Mouse (Mus musculus) heart, adult 2 months (tissue): ENCODE measurements around the gene Plxnc1. TPM values are rescaled to one million over a fixed set of nuclear protein-coding genes. Genes with fewer than 3 reads are reported as not detected.

Source experiments
- DNase-seq, 2 experiments: peaks; one replicate each; pipeline ENCODE4 v3.0.0; 2021
- H3K27ac ChIP-seq: fragments of 200-600 bp; 2 replicates; pipeline ENCODE4 v1.8.1; 2022
- H3K27me3 ChIP-seq: fragments of 200-500 bp; 2 replicates; pipeline ENCODE4 v1.6.1; 2012; ENCODE audit warnings: mild to moderate bottlenecking, low read length, inconsistent platforms, mixed read lengths; ENCODE audit not compliant: control insufficient read depth, insufficient read depth
- H3K36me3 ChIP-seq: fragments of 200-500 bp; 2 replicates; pipeline ENCODE4 v1.6.1; 2012; ENCODE audit warnings: low read length, inconsistent platforms; ENCODE audit not compliant: control insufficient read depth, insufficient read depth
- H3K4me1 ChIP-seq: fragments of 200-500 bp; 2 replicates; pipeline ENCODE4 v1.6.1; 2011; ENCODE audit warnings: low read length; ENCODE audit not compliant: control insufficient read depth, insufficient read depth
- H3K4me3 ChIP-seq: fragments of 200-600 bp; 2 replicates; pipeline ENCODE4 v1.8.1; 2022
- H3K79me2 ChIP-seq: fragments of 200-500 bp; replicated peaks from 2 replicates; pipeline ENCODE4 v1.6.1; 2012; ENCODE audit warnings: mild to moderate bottlenecking, inconsistent platforms, low read length, moderate library complexity, mixed read lengths; ENCODE audit not compliant: control insufficient read depth, insufficient read depth
- H3K9ac ChIP-seq: fragments of 200-500 bp; 2 replicates; pipeline ENCODE4 v1.6.1; 2012; ENCODE audit warnings: low read depth, mild to moderate bottlenecking, control low read depth, inconsistent platforms, low read length, mixed read lengths
- CTCF ChIP-seq: fragments of 200-600 bp; IDR thresholded peaks from 2 replicates; pipeline ENCODE4 v1.8.1; 2022; ENCODE audit warnings: antibody characterized with exemption, mild to moderate bottlenecking, moderate library complexity
- EP300 ChIP-seq: fragments of 200-500 bp; IDR thresholded peaks from 2 replicates; pipeline ENCODE4 v1.6.1; 2011; ENCODE audit warnings: low read depth, low read length, control low read depth; ENCODE audit not compliant: insufficient read depth
- POLR2A ChIP-seq: fragments of 200-500 bp; IDR thresholded peaks from 2 replicates; pipeline ENCODE4 v1.6.1; 2011; ENCODE audit warnings: mild to moderate bottlenecking, low read depth, low read length, control low read depth; ENCODE audit not compliant: insufficient read depth
- WGBS: fragments of 180-500 bp; shearing (Covaris S2); methylation state at CpG from one replicate; pipeline ENCODE4 v1.1.7; 2018; 5-methylcytosine and 5-hydroxymethylcytosine counted together
- intact Hi-C: fragments of 180-260 bp; cut with DNase I; formaldehyde crosslinking; loops from one replicate; pipeline ENCODE4 v1.15.1; 2025
- polyA plus RNA-seq: library from polyadenylated mRNA; depleted of rRNA; stranded (reverse); fragments of >200 nt; gene quantifications from 2 replicates; pipeline ENCODE4 v1.2.3, GENCODE M21; 2012
- total RNA-seq, 2 experiments: library from RNA; stranded (reverse); gene quantifications; 2 replicates each; pipeline ENCODE4 v1.2.3; 2021

Gene Plxnc1
- total and polyA plus RNA-seq, 3 experiments = 0.84 to 2.3 (median 2.0) TPM

DNA sequence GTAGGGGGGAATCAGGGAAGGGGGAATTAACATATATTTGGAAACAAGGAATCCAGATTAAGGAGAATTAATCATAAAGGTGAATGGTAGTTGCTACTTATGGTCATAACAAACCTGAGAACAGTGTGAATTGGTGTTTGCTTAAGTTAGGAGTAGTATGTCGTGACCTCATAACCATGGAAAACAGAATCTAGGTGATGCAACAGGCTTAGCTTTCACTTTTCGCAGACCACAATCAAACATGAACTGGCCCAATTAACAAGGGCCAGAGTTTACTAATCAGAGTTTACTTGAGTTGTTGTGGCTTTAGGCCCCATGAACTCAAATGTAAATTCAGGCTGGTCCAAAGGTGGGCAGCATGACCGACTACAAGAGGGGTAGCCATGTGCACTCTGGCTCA is 150.7 kb downstream of the Plxnc1 start:
- intact Hi-C loops = no loop called here
- no peaks in the 10 kb centered on the region for H3K4me1 ChIP-seq
- H3K27ac ChIP-seq = no peak overlapping the region
- 96% methylated on average over 3 of the region's 3 CpGs for WGBS
- H3K27me3 ChIP-seq = no peaks in the 10 kb centered on the region
- no peak for DNase-seq
- H3K4me3 ChIP-seq = no peak overlapping the region
- no peak overlapping the region for H3K9ac ChIP-seq
- TF ChIP-seq CTCF = no peak
- no peak for TF ChIP-seq EP300
- no peak for TF ChIP-seq POLR2A
- H3K36me3 ChIP-seq = no peaks in the 10 kb centered on the region; the same call in 1 of the 2 replicates
- no peaks in the 10 kb centered on the region for H3K79me2 ChIP-seq

GRCm38 (mm10) chr10:94789205-94789604 is 155.4 kb downstream of the Plxnc1 start:
- no peaks in the 10 kb centered on the region for H3K79me2 ChIP-seq
- H3K9ac ChIP-seq = no peak overlapping the region
- TF ChIP-seq POLR2A = 0 out of 2 replicates have a peak, but pooled peaks have one; percentile 13
- no peak for TF ChIP-seq CTCF
- TF ChIP-seq EP300 = peak; percentile 93
- intact Hi-C loops = no loop called here
- H3K36me3 ChIP-seq = peaks cover 2% of the 10 kb centered on the region
- no peaks in the 10 kb centered on the region for H3K27me3 ChIP-seq
- peak in 1 of 2 experiments; percentile 61 for DNase-seq
- H3K27ac ChIP-seq = peak overlapping the region; percentile 38
- 26% methylated on average over 3 of the region's 3 CpGs for WGBS
- H3K4me3 ChIP-seq = no peak overlapping the region
- H3K4me1 ChIP-seq = no peaks in the 10 kb centered on the region

DNA sequence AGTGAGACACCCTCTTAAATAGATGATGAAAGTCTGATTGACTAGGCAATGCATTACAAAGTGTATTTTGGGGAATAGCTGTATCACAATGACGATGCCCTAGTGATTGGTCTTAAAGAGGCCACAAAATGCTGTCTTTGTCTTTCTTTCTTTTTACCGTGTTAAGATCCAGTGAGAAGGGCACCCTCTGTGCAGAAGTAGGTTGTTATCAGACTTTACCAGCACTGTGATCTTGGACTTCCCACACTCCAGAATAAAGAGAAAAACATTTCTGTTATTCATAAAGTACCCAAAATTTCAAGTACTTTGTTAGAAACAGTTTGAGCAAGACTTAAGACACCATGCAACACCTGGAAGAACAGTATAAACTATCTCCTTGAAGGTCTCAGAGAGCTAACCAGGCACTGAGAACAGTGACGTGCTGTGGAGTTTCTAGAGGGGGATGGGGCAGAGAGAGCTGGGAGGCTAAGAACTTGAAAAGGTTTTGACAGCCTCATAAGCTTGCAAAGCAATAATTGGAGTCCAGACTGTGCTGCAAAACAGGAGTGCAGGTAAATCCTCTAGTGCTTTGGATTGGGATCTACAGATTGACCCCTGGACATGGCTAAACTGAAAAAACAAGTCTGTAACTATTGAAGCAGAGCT is 163.9 kb downstream of the Plxnc1 start:
- 85% methylated on average over 3 of the region's 3 CpGs for WGBS
- H3K4me3 ChIP-seq = no peak overlapping the region
- DNase-seq = no peak
- intact Hi-C loops = no loop called here
- TF ChIP-seq CTCF = no peak
- no peak for TF ChIP-seq POLR2A
- no peak for TF ChIP-seq EP300
- H3K4me1 ChIP-seq = no peaks in the 10 kb centered on the region
- H3K27me3 ChIP-seq = no peaks in the 10 kb centered on the region
- H3K9ac ChIP-seq = no peak overlapping the region
- H3K36me3 ChIP-seq = no peaks in the 10 kb centered on the region
- no peak overlapping the region for H3K27ac ChIP-seq
- no peaks in the 10 kb centered on the region for H3K79me2 ChIP-seq

GRCm38 (mm10) chr10:94779319-94779718 is 165.3 kb downstream of the Plxnc1 start:
- intact Hi-C loops = no loop called here
- no peak overlapping the region for H3K4me3 ChIP-seq
- no peaks in the 10 kb centered on the region for H3K36me3 ChIP-seq
- TF ChIP-seq CTCF (no peak), EP300 (no peak)
- H3K79me2 ChIP-seq = no peaks in the 10 kb centered on the region
- no peak overlapping the region for H3K9ac ChIP-seq
- WGBS = 93% methylated on average over 4 of the region's 4 CpGs
- H3K27me3 ChIP-seq = no peaks in the 10 kb centered on the region
- no peaks in the 10 kb centered on the region for H3K4me1 ChIP-seq
- no peak for DNase-seq
- no peak overlapping the region for H3K27ac ChIP-seq

- DNase-seq = no peak
- no peak for TF ChIP-seq POLR2A
- Histone ChIP-seq H3K4me1 (no peaks in the 10 kb centered on the region), H3K36me3 (no peaks in the 10 kb centered on the region), H3K27me3 (no peaks in the 10 kb centered on the region), H3K9ac (no peak overlapping the region), H3K27ac (no peak overlapping the region), H3K79me2 (no peaks in the 10 kb centered on the region), H3K4me3 (no peak overlapping the region)
- 96% methylated on average over 3 of the region's 3 CpGs for WGBS
- intact Hi-C loops = no loop called here
These were observed 167.1 kb downstream of the Plxnc1 start for GRCm38 (mm10) chr10:94777576-94777975.

- intact Hi-C loops = loop anchor here (5.0 kb wide), 1 partner anchor 149 kb away; no protein-coding TSS in a partner anchor
- WGBS = 31% methylated on average over 3 of the region's 3 CpGs
These were observed 173.1 kb downstream of the Plxnc1 start for GRCm38 (mm10) chr10:94771496-94771895.

More at GRCm38 (mm10) chr10:94771496-94771895, 173.1 kb downstream of the Plxnc1 start:
- Histone ChIP-seq H3K27ac (no peak overlapping the region), H3K36me3 (no peaks in the 10 kb centered on the region; the same call in 1 of the 2 replicates), H3K9ac (no peak overlapping the region), H3K79me2 (no peaks in the 10 kb centered on the region), H3K4me1 (no peaks in the 10 kb centered on the region), H3K4me3 (no peak overlapping the region), H3K27me3 (no peaks in the 10 kb centered on the region)
- DNase-seq = no peak
- no peak for TF ChIP-seq CTCF
- no peak for TF ChIP-seq POLR2A
- TF ChIP-seq EP300 = no peak
